Mouse (Mus musculus) brain, embryonic 18.5 days (tissue): ENCODE measurements around the gene D930048N14Rik.
"Not testable (repeated sequence)": the region's sequence is repeated elsewhere in the genome, so short reads cannot be mapped to it uniquely, and the experiment has no call there.

Experiments
- DNase-seq: peaks from one replicate; pipeline ENCODE4 v3.0.0-alpha.2; 2012; ENCODE audit warnings: low read depth, low spot score

Gene D930048N14Rik

DNA sequence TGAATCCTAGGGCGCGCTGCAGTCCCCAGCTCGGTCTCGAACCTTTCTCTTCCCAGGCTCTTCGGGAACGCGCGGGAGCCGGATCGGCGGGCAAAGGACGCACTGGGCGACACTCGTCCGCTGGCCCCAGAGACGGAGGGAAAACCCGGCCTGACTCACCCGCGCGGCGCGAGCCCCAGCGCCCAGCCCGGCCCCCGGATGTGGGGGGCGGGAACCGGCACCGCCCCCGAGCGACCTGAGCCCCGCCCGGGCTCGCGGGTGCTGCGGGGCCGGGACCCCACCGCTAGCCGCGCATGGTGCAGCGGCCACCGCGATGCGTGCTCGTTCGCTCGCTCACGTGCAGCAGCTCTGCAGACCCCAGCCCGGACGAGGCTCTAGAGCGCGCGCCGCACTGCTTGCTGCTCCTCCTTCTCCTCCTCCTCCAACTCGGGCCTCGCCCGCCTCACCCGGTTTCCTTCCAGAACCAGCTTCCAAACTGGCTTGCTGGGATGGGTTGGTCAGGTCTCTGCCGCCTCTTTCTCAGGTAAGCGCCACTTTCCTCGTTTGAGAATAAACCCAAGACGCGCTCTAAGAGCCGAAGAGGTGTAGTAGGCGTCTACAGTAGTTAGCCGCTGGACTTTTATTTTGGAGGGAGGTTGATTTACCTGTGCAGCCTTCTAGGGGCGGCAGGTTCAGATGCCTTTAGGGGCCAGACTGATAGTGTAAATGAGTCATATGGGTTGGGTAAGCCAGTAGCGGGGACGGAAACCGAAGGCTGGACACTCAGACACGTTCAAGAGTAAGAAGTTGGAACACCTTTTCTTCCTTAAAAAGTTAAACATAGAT, at the start of gene D930048N14Rik, which contains the start of gene N4bp3:
TSS of gene D930048N14Rik (plus strand) at position 264 of the 825 bp plus-strand sequence.
TSS of gene N4bp3 (minus strand) at position 152 of the 825 bp plus-strand sequence.
- no peak for DNase-seq

- DNase-seq: no peak
Measured at GRCm38 (mm10) chr11:51602253-51602652, 48.5 kb upstream of the D930048N14Rik start.

DNA sequence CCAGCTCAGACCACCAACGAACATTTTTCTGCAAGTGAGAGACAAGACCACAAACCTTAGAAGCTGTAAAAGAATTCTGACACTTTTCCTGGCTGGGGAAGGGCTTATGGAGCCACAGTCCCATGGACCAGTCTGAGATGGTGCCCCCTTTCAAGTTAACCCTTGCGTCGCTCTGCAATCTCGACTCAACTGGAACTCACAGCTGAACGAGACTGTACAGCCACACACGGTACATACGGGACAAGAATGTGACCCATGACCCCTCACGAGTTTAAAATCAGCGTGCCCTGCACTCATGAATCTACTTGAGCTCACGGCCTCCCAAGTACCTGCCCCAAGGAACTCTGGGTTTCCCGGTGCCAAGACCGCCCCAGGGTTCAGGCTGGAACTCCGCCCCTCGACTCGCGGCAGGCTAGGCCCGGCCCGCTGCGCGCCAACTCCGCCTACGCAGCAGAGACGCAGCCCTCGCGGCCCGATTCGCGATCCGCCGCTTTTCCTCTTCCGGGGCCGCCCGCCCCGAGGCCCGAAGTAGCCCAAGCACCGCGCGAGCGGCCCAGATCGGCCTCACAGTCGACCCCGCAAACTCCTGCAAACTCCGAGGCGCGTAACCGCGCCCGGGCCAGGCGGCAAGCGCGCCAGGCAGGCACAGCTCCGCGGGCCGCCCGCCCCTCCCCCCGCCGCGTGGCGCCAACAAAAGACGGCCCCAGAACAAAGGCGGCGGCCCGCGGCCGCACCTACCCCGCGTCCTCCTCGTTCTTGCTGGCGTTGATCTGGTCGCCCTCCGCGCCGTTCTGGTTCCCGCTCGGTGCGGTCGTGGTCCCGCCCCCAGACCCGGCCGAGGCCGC, 44.9 kb upstream of the D930048N14Rik start:
- DNase-seq: no peak

- peak; percentile 91 for DNase-seq
Measured at GRCm38 (mm10) chr11:51606447-51607095, 44.2 kb upstream of the D930048N14Rik start, which contains the start of gene Hnrnpab. TSS of gene Hnrnpab (minus strand) at chr11:51606847.

GRCm38 (mm10) chr11:51607096-51607738, 43.5 kb upstream of the D930048N14Rik start:
- no peak for DNase-seq

DNA sequence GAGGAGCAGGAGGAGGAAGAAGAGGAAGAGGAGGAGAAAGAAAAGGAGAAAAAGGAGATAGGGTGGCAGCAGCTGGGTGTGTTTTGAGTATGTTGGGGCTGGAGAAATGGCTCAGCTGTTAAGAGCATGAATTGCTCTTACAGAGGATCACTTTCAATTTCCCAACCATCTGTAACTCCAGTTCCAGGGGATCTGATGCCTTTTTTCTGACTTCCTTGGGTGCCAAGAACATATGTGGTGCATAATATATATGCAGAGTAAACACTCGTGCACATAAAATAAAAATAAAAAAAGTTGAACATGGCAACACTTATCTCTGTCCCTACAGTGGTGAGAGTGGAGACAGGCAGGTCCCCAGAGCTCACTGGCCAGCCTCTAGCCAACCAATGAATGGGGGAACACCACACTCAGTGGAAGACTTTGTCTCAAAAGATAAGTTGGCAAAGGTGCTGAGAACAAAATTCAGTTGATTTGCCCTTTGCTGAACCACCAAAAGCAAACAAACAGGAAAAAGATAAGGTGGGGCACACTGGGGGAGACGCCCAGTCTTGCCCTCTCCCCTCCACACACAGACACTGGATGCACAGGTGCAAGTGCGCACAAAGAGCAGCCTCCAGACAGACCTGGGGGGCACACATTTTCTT, 41.4 kb upstream of the D930048N14Rik start:
- DNase-seq: no peak

GRCm38 (mm10) chr11:51609940-51610339, 40.8 kb upstream of the D930048N14Rik start:
- DNase-seq: not testable (repeated sequence)

DNA sequence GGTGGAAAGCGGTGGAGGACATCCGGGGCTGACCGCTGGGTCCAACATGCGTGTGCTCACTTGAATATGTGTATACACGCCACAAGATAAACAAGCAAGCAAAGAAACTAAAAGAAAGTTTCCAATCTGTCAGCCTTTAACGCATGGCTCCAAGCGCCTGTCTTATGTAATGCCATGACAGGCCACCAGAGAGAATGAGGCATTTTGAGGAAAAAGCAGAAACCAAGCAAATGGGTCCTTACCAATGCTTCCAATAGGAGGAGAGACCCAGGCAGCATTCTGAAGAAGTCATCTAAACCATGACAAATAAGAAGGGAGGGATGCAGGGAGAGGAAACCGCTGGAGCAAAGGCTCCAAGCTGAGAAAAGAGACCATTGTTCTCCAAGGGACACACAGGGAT, 36.5 kb upstream of the D930048N14Rik start:
- DNase-seq: no peak

DNA sequence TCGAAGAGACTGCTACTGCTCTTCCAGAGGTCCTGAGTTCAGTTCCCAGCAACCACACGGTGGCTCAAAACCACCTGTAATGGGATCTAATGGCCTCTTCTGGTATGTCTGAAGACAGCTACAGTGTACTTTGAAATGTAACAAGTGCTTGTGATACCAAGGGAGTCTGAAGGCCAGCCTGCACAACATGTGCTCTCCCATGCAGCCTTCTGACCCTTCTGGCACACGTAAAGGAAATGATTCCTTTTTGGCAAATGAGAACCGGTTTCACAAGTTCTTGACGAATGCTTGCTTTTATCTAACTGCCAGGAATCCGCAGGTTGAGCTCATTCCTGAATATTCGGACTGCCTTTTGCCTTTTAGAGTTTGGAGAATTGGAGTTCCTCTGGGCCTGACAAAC, 35.6 kb upstream of the D930048N14Rik start:
- no peak for DNase-seq

GRCm38 (mm10) chr11:51615601-51616000, 35.2 kb upstream of the D930048N14Rik start:
- DNase-seq: no peak

DNA sequence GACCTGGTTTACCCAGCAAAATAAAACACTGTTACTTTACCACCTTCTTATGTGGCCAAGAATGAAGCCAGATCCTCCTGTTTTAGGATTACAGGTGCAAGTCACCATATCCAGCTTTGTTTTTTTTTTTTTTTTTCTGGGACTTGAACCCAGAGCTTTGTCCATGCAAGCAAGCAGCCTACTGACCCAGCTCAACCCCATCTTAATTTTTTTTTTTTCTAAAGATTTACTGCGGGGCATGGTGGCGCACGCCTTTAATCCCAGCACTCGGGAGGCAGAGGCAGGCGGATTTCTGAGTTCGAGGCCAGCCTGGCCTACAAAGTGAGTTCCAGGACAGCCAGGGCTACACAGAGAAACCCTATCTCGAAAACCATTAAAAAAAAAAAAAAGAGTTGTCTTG, 34.6 kb upstream of the D930048N14Rik start:
- DNase-seq: not testable (repeated sequence)

DNA sequence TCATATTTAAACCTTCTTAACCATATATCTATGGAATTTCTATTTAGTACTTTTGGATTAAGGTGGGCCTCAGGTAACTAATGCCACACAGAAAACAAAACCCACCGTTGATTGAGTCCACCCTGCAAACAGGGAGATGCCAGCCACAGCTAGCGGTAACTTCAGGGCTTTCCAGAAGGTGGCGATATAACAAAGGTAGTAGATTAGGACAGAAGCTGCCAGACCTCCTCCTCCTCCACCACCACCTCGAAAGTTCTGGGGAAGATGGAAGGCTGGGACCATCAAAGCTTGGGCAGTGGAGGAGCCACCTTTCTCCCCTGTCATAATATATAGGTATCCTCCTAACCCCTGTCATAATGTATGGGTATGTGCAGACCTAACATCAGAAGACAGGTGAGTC, 33.1 kb upstream of the D930048N14Rik start:
- no peak for DNase-seq

- no peak for DNase-seq
Measured at GRCm38 (mm10) chr11:51618894-51619408, 31.8 kb upstream of the D930048N14Rik start.

DNA sequence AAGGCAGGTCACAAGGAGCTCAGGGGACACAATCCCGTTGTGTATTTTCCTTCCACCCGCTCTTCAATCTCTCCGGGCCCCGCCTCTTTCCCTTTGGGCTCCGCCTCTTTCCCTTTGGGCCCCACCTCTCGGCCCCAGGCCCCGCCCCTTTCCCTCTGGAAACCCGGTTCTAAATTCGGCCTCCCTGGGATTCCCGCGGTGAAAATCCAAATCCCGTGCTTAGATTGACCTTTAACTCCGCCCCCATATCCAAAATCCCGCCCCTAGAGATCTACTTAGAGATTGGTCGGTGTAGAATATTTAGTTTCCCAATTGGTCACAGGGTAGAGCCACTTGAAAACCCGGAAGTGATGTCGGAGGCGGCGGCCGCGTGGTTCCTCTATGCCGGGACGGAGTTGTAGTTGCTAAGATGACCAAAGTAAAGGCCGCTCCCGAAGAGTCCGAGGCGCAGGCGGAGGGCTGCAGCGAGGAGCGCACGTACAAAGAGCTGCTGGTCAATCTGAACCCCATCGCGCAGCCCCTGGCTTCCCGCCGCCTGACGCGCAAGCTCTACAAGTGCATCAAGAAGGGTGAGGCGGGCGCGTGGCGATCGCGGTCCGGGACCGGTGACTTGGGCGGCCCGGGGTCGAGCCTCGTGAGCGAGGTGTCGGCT, 31.2 kb upstream of the D930048N14Rik start, which contains the start of gene Nhp2:
TSS of gene Nhp2 (plus strand) at position 327 of the 652 bp plus-strand sequence.
- peak; percentile 95 for DNase-seq

GRCm38 (mm10) chr11:51620084-51620483, 30.7 kb upstream of the D930048N14Rik start:
- DNase-seq: no peak

GRCm38 (mm10) chr11:51621776-51622175, 29.0 kb upstream of the D930048N14Rik start:
- DNase-seq: no peak

DNA sequence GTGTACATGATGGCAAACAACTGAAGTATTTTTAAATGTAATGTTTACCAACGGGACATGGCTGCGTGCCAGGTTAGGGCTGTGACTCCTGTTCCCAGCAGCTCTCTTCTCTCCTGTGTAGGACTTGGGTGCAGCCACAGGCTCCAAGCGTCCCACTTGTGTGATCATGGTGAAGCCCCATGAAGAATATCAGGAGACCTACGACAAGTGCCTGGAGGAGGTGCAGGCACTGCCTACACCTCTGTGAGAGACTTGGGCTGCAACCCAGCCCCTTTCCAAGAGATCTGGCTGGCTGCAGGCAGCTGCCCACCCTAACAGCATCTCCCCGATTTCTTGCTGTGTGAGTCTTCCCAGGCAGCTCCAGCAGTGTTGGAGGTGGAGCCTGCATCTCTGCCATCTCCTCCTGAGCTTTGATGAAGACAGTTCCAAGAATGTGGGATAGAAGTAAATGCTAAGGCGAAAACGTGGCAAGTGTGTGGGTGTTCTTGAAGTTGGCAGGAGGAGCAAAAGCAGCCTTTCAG, 27.7 kb upstream of the D930048N14Rik start:
- no peak for DNase-seq

GRCm38 (mm10) chr11:51625187-51625820, 25.4 kb upstream of the D930048N14Rik start:
- DNase-seq: no peak

- no peak for DNase-seq
Measured at GRCm38 (mm10) chr11:51627425-51627824, 23.3 kb upstream of the D930048N14Rik start.
